Comparison of ENCODE assay signal across 12 mouse cellular contexts in the genomic region with DNA sequence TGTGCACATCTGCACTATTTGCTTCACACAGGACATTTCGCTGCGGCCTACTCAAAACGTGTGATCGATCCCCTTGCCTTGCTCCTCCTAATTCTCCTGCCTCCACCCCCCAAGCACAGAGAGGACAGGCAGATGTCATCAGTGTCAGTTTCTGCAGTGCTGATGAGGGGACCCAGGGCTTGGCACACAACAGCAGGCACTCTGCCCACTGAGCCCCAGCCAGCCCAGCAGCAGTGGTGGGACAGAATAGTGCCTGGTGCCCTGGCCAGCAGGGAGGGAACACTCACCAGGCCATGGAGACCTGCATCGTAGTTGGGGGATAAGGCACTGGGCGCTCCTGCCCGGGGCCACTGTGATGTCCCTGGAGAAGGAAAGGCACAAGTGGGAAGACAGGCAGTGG. TPM values are rescaled to one million over a fixed set of nuclear protein-coding genes. Genes with fewer than 3 reads are reported as not detected.
"Had no signal": no experiment of that assay in that cellular context is flagged by ENCODE, and none has a peak within 500 bp of the region (broad histone marks: within the 10 kb centered on the region; RNA-seq: fewer than 3 reads in every experiment).

No protein-coding gene starts in this region.

- H3K9ac ChIP-seq: limb, embryonic 13.5 days; liver, embryonic 14.5 days; midbrain, embryonic 12.5 days had no signal

- H3K4me2 ChIP-seq: limb, embryonic 13.5 days; midbrain, embryonic 12.5 days had no signal

- H3K27ac ChIP-seq: limb, embryonic 13.5 days; liver, embryonic 14.5 days; midbrain, embryonic 12.5 days had no signal

- H3K27me3 ChIP-seq: limb, embryonic 13.5 days; midbrain, embryonic 12.5 days had no signal

- DNase-seq: kidney, adult 18-20 months; kidney, postnatal 10 days; kidney, postnatal 4 days; lung, adult 2 months; lung, postnatal 36 days; right cerebral cortex, postnatal 25 days; thymus, postnatal 36 days had no signal

- ATAC-seq: lung, postnatal 0 days had no signal

- H3K4me3 ChIP-seq: limb, embryonic 13.5 days; midbrain, embryonic 12.5 days had no signal

- H3K9me3 ChIP-seq: limb, embryonic 13.5 days; midbrain, embryonic 12.5 days had no signal

RNA-seq across cellular contexts. Expression of a gene that starts 59.3 kb away (rescaled TPM):
- total RNA-seq: megakaryocyte progenitor cell, adult 5-6 weeks had no signal
